In the genomic region with DNA sequence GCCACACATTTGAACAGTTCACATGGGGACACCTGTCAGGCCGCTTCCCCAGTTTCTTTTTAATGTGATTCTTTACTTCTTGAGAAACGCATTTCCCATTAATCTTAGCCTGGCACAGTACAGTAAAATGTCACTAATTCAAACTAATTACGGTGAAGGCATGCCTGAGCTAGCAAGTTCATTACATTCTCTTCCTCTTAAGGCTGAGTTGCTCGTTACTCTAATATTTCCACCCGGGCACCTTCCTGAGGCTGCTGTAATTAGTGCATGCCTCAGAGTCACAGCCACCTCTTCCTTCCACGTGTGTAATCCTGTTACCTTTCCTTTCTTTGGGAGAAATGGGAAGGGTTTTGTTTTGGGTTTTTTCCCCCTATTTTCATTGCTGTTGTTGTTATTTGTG, we compare ENCODE assay signal across 24 mouse cellular contexts.
A peak's percentile ranks its signal among the peaks of the same experiment; 100 is the strongest.
DNase-seq lines count a peak whose midpoint lies in the region; ATAC-seq lines count a peak whose summit lies in the region.
"Had no signal": no experiment of that assay in that cellular context is flagged by ENCODE, and none has a peak within 500 bp of the region (broad histone marks: within the 10 kb centered on the region; RNA-seq: fewer than 3 reads in every experiment).

No protein-coding gene starts in this region.

- no peak for DNase-seq in midbrain, embryonic 14.5 days
- no peak for DNase-seq in midbrain, embryonic 11.5 days (ENCODE audit: low spot score, missing footprints)
- DNase-seq in adrenal gland, adult (ENCODE audit: inconsistent age in 2 of 2, low spot score in 1 of 2): no peak
- DNase-seq: adrenal gland, postnatal 14 days; cerebellum, adult 2 months; gastrocnemius, postnatal 10 days; heart, adult 2 months; heart, postnatal 10 days; kidney, adult 8-10 months; left cerebral cortex, postnatal 4 days; liver, embryonic 13.5 days; retina, postnatal 1 day; right cerebral cortex, postnatal 4 days; thymus, postnatal 36 days had no signal

- no peak overlapping the region for H3K9ac ChIP-seq in hindbrain, embryonic 13.5 days
- no peak overlapping the region for H3K9ac ChIP-seq in hindbrain, embryonic 12.5 days
- H3K9ac ChIP-seq in midbrain, embryonic 14.5 days (replicated peaks; ENCODE audit: low read length): no peak overlapping the region
- H3K9ac ChIP-seq in midbrain, embryonic 11.5 days (ENCODE audit: low read length): no peak overlapping the region
- H3K9ac ChIP-seq in hindbrain, embryonic 16.5 days (ENCODE audit: low read depth, low read length): no peak overlapping the region
- H3K9ac ChIP-seq in liver, embryonic 12.5 days: no peak overlapping the region
- H3K9ac ChIP-seq: embryonic facial prominence, embryonic 13.5 days; liver, embryonic 13.5 days; lung, embryonic 15.5 days had no signal

- H3K4me3 ChIP-seq in hindbrain, embryonic 13.5 days: no peak overlapping the region
- no peak overlapping the region for H3K4me3 ChIP-seq in hindbrain, embryonic 12.5 days
- no peak overlapping the region for H3K4me3 ChIP-seq in midbrain, embryonic 14.5 days (replicated peaks; ENCODE audit: low read depth, low read length)
- H3K4me3 ChIP-seq in midbrain, embryonic 11.5 days (ENCODE audit: low read depth, low read length): no peak overlapping the region
- H3K4me3 ChIP-seq in hindbrain, embryonic 16.5 days (ENCODE audit: low read length): no peak overlapping the region
- H3K4me3 ChIP-seq in liver, embryonic 12.5 days: no peak overlapping the region
- H3K4me3 ChIP-seq: embryonic facial prominence, embryonic 13.5 days; heart, adult 2 months; layer of hippocampus, adult 2 months; liver, embryonic 13.5 days; lung, embryonic 15.5 days had no signal

- H3K27me3 ChIP-seq in hindbrain, embryonic 13.5 days: no peaks in the 10 kb centered on the region
- H3K27me3 ChIP-seq in hindbrain, embryonic 12.5 days: no peaks in the 10 kb centered on the region
- H3K27me3 ChIP-seq in midbrain, embryonic 14.5 days (ENCODE audit: control insufficient read depth, insufficient read depth, low read length): no peaks in the 10 kb centered on the region
- no peaks in the 10 kb centered on the region for H3K27me3 ChIP-seq in midbrain, embryonic 11.5 days (ENCODE audit: control insufficient read depth, insufficient read depth, low read length)
- no peaks in the 10 kb centered on the region for H3K27me3 ChIP-seq in hindbrain, embryonic 16.5 days (replicated peaks; ENCODE audit: control insufficient read depth, insufficient read depth, low read length)
- no peaks in the 10 kb centered on the region; the same call in 1 of the 2 replicates for H3K27me3 ChIP-seq in liver, embryonic 12.5 days (replicated peaks)
- H3K27me3 ChIP-seq: CH12.LX; embryonic facial prominence, embryonic 13.5 days; liver, embryonic 13.5 days; lung, embryonic 15.5 days had no signal

- WGBS in hindbrain, embryonic 13.5 days: 53% methylated on average over 6 of the region's 6 CpGs
- 63% methylated on average over 6 of the region's 6 CpGs for WGBS in hindbrain, embryonic 12.5 days
- 58% methylated on average over 6 of the region's 6 CpGs for WGBS in midbrain, embryonic 14.5 days
- WGBS in midbrain, embryonic 11.5 days: 76% methylated on average over 6 of the region's 6 CpGs
- 43% methylated on average over 6 of the region's 6 CpGs for WGBS in hindbrain, embryonic 16.5 days
- WGBS in liver, embryonic 12.5 days (ENCODE audit: insufficient replicate concordance): 59% methylated on average over 6 of the region's 6 CpGs

- H3K4me2 ChIP-seq in hindbrain, embryonic 13.5 days: no peak overlapping the region
- H3K4me2 ChIP-seq in hindbrain, embryonic 12.5 days (replicated peaks): no peak overlapping the region
- H3K4me2 ChIP-seq in midbrain, embryonic 14.5 days (ENCODE audit: low read length): no peak overlapping the region
- no peak overlapping the region for H3K4me2 ChIP-seq in midbrain, embryonic 11.5 days
- no peak overlapping the region for H3K4me2 ChIP-seq in hindbrain, embryonic 16.5 days (ENCODE audit: low read length)
- no peak overlapping the region for H3K4me2 ChIP-seq in liver, embryonic 12.5 days
- H3K4me2 ChIP-seq: embryonic facial prominence, embryonic 13.5 days; liver, embryonic 13.5 days; lung, embryonic 15.5 days had no signal

- H3K27ac ChIP-seq in hindbrain, embryonic 13.5 days: peak overlapping the region; percentile 66
- H3K27ac ChIP-seq in hindbrain, embryonic 12.5 days: no peak overlapping the region
- H3K27ac ChIP-seq in midbrain, embryonic 14.5 days (replicated peaks; ENCODE audit: low read depth, low read length): peak overlapping the region; percentile 53; the same call in 1 of the 2 replicates
- H3K27ac ChIP-seq in midbrain, embryonic 11.5 days (ENCODE audit: low read depth, low read length): no peak overlapping the region
- no peak overlapping the region for H3K27ac ChIP-seq in hindbrain, embryonic 16.5 days (ENCODE audit: low read depth, low read length)
- no peak overlapping the region for H3K27ac ChIP-seq in liver, embryonic 12.5 days
- H3K27ac ChIP-seq: embryonic facial prominence, embryonic 13.5 days; heart, adult 2 months; layer of hippocampus, adult 2 months; liver, embryonic 13.5 days; lung, embryonic 15.5 days; macrophage had no signal

- H3K4me1 ChIP-seq in hindbrain, embryonic 13.5 days (replicated peaks): peaks cover 8% of the 10 kb centered on the region; the same call in 1 of the 2 replicates
- H3K4me1 ChIP-seq in hindbrain, embryonic 12.5 days: no peaks in the 10 kb centered on the region
- H3K4me1 ChIP-seq in midbrain, embryonic 14.5 days (ENCODE audit: control insufficient read depth, insufficient read depth, low read length): 0 out of 2 replicates have a peak, but pooled peaks cover 7% of the 10 kb centered on the region
- no peaks in the 10 kb centered on the region for H3K4me1 ChIP-seq in midbrain, embryonic 11.5 days (ENCODE audit: control insufficient read depth, insufficient read depth, low read length)
- no peaks in the 10 kb centered on the region; the same call in 1 of the 2 replicates for H3K4me1 ChIP-seq in hindbrain, embryonic 16.5 days (ENCODE audit: control insufficient read depth, insufficient read depth, low read depth, low read length)
- no peaks in the 10 kb centered on the region for H3K4me1 ChIP-seq in liver, embryonic 12.5 days
- H3K4me1 ChIP-seq: liver, embryonic 13.5 days; lung, embryonic 15.5 days had no signal

- ATAC-seq in hindbrain, embryonic 13.5 days (ENCODE audit: low FRiP score): peak; percentile 68
- ATAC-seq in hindbrain, embryonic 12.5 days (ENCODE audit: low FRiP score): no peak
- ATAC-seq in midbrain, embryonic 14.5 days (ENCODE audit: low FRiP score, low TSS enrichment): no peak
- no peak for ATAC-seq in midbrain, embryonic 11.5 days (ENCODE audit: low FRiP score)
- peak; percentile 72 for ATAC-seq in hindbrain, embryonic 16.5 days
- ATAC-seq in liver, embryonic 12.5 days: no peak
- ATAC-seq: inflammation-experienced regulatory T-cells, adult 6 months had no signal

- no peaks in the 10 kb centered on the region for H3K36me3 ChIP-seq in hindbrain, embryonic 13.5 days
- no peaks in the 10 kb centered on the region for H3K36me3 ChIP-seq in hindbrain, embryonic 12.5 days
- peaks cover 15% of the 10 kb centered on the region; the same call in 1 of the 2 replicates for H3K36me3 ChIP-seq in midbrain, embryonic 14.5 days (ENCODE audit: control insufficient read depth, insufficient read depth, low read length)
- no peaks in the 10 kb centered on the region for H3K36me3 ChIP-seq in midbrain, embryonic 11.5 days (ENCODE audit: control insufficient read depth, insufficient read depth, low read length)
- H3K36me3 ChIP-seq in hindbrain, embryonic 16.5 days (ENCODE audit: control insufficient read depth, insufficient read depth, low read length): no peaks in the 10 kb centered on the region
- H3K36me3 ChIP-seq in liver, embryonic 12.5 days: no peaks in the 10 kb centered on the region
- H3K36me3 ChIP-seq: liver, embryonic 13.5 days; lung, embryonic 15.5 days had no signal

- H3K9me3 ChIP-seq in hindbrain, embryonic 13.5 days: no peaks in the 10 kb centered on the region
- H3K9me3 ChIP-seq in hindbrain, embryonic 12.5 days (replicated peaks): no peaks in the 10 kb centered on the region
- no peaks in the 10 kb centered on the region for H3K9me3 ChIP-seq in midbrain, embryonic 14.5 days (ENCODE audit: control insufficient read depth, low read length)
- H3K9me3 ChIP-seq in midbrain, embryonic 11.5 days (ENCODE audit: control insufficient read depth, low read length): no peaks in the 10 kb centered on the region
- H3K9me3 ChIP-seq in hindbrain, embryonic 16.5 days (ENCODE audit: control insufficient read depth, low read length): no peaks in the 10 kb centered on the region
- no peaks in the 10 kb centered on the region for H3K9me3 ChIP-seq in liver, embryonic 12.5 days (replicated peaks)
- H3K9me3 ChIP-seq: embryonic facial prominence, embryonic 13.5 days; liver, embryonic 13.5 days; lung, embryonic 15.5 days had no signal

Comparison
In these comparisons a context has a peak if more than half of its experiments do, and no peak if none do; other contexts are left out.
1. ATAC-seq: peak in hindbrain, embryonic 13.5 days (single experiment) and hindbrain, embryonic 16.5 days (single experiment); none in hindbrain, embryonic 12.5 days (single experiment), midbrain, embryonic 14.5 days (single experiment), midbrain, embryonic 11.5 days (single experiment) and liver, embryonic 12.5 days (single experiment).
2. H3K27ac ChIP-seq: peak in hindbrain, embryonic 13.5 days (single experiment) and midbrain, embryonic 14.5 days (single experiment); none in hindbrain, embryonic 12.5 days (single experiment), midbrain, embryonic 11.5 days (single experiment), hindbrain, embryonic 16.5 days (single experiment) and liver, embryonic 12.5 days (single experiment).